Mouse (Mus musculus) hindbrain, embryonic 15.5 days (tissue): ENCODE results near the gene Tnf. TPM values are rescaled to one million over a fixed set of nuclear protein-coding genes. Genes with fewer than 3 reads are reported as not detected.

ENCODE experiments used
- ATAC-seq: fragments of 200-750 bp; cut with Nextera tagmentation; 2 replicates; pipeline ENCODE4 v1.8.0; 2017; ENCODE audit warnings: low read depth, moderate number of reproducible peaks, moderate TSS enrichment; ENCODE audit not compliant: low FRiP score
- H3K27ac ChIP-seq: fragments of 300-500 bp; sonication (generic); replicated peaks from 2 replicates; pipeline ENCODE4 v1.5.1; 2015; ENCODE audit warnings: mild to moderate bottlenecking, inconsistent platforms
- H3K27me3 ChIP-seq: fragments of 300-500 bp; sonication (generic); 2 replicates; pipeline ENCODE4 v1.6.1; 2015; ENCODE audit warnings: control low read depth, inconsistent platforms
- H3K36me3 ChIP-seq: fragments of 300-500 bp; sonication (generic); 2 replicates; pipeline ENCODE4 v1.6.1; 2015; ENCODE audit warnings: control low read depth, inconsistent platforms
- H3K4me1 ChIP-seq: fragments of 300-500 bp; sonication (generic); replicated peaks from 2 replicates; pipeline ENCODE4 v1.6.1; 2015; ENCODE audit warnings: control low read depth, inconsistent platforms
- H3K4me2 ChIP-seq: fragments of 300-500 bp; sonication (generic); 2 replicates; pipeline ENCODE4 v1.6.1; 2015; ENCODE audit warnings: moderate library complexity, mild to moderate bottlenecking, inconsistent platforms
- H3K4me3 ChIP-seq: fragments of 300-500 bp; sonication (generic); 2 replicates; pipeline ENCODE4 v1.5.1; 2015; ENCODE audit warnings: mild to moderate bottlenecking, inconsistent platforms
- H3K9ac ChIP-seq: fragments of 300-500 bp; sonication (generic); 2 replicates; pipeline ENCODE4 v1.6.1; 2015; ENCODE audit warnings: inconsistent platforms
- H3K9me3 ChIP-seq: fragments of 300-500 bp; sonication (generic); 2 replicates; pipeline ENCODE4 v1.6.1; 2016; ENCODE audit warnings: control low read depth, inconsistent platforms
- WGBS: fragments of 180-500 bp; shearing (Covaris S2); methylation state at CpG from one replicate; pipeline ENCODE4 v1.1.7; 2015; 5-methylcytosine and 5-hydroxymethylcytosine counted together
- polyA plus RNA-seq: library from polyadenylated mRNA; unstranded; fragments of >200 nt; fragmentation: Nextera tagmentation; extraction: Ambion mirVana; gene quantifications from 2 replicates; pipeline ENCODE4 v1.2.1, GENCODE M21; 2015

Tnf gene
- polyA plus RNA-seq, result 0.13 TPM in 1 of 2 replicates, not detected in the other

DNA sequence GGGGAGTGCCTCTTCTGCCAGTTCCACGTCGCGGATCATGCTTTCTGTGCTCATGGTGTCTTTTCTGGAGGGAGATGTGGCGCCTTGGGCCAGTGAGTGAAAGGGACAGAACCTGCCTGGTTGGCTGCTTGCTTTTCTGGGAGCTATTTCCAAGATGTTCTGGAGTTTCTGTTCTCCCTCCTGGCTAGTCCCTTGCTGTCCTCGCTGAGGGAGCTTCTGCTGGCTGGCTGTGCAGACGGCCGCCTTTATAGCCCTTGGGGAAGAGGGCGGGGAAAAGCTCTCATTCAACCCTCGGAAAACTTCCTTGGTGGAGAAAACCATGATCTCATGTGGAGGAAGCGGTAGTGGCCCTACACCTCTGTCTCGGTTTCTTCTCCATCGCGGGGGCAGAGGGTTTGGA is at the start of gene Tnf:
TSS of gene Tnf (minus strand) at position 221 of the 400 bp plus-strand sequence.
- no peak within 1 kb of the TSS for H3K4me2 ChIP-seq
- no peak within 1 kb of the TSS for H3K9ac ChIP-seq
- no peaks in the 10 kb centered on the region for H3K4me1 ChIP-seq
- no peak within 1 kb of the TSS for H3K27ac ChIP-seq
- 50% methylated on average over 13 of the region's 13 CpGs for WGBS
- no peak within 1 kb of the TSS for H3K4me3 ChIP-seq
- no peaks in the 10 kb centered on the region for H3K36me3 ChIP-seq
- no peaks in the 10 kb centered on the region for H3K9me3 ChIP-seq
- peaks cover 22% of the 10 kb centered on the region; the same call in 1 of the 2 replicates for H3K27me3 ChIP-seq
- ATAC-seq, result no peak

DNA sequence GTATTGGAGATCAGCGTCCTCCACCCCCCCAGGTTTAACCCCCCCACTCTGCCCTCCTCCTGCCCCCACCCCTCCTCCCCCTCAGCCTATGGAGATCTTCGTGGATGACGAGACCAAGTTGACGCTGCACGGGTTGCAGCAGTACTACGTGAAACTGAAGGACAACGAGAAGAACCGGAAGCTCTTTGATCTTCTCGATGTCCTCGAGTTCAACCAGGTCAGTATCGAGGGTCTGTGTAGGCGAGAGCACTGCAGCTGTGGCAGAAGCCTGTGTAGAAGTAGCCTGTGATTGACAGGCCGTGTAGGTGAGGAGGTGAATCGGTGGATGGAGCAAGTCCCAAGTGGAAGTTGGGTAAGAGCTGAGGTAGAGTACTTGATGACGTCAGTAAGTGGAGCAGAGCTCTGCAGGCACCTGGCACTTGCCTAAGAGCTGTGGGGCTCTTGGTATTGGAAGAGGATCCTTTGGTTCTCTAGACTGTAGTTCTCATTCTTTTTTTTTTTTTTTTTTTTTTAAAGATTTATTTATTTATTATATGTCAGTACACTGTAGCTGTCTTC is 49.4 kb upstream of the Tnf start:
- ATAC-seq, result no peak
- Histone ChIP-seq H3K27me3 (no peaks in the 10 kb centered on the region), H3K27ac (no peak overlapping the region), H3K4me2 (no peak overlapping the region), H3K4me3 (no peak overlapping the region), H3K9me3 (no peaks in the 10 kb centered on the region), H3K9ac (no peak overlapping the region), H3K4me1 (peaks cover 2% of the 10 kb centered on the region), H3K36me3 (peaks cover 75% of the 10 kb centered on the region)
- WGBS, result 85% methylated on average over 15 of the region's 15 CpGs

DNA sequence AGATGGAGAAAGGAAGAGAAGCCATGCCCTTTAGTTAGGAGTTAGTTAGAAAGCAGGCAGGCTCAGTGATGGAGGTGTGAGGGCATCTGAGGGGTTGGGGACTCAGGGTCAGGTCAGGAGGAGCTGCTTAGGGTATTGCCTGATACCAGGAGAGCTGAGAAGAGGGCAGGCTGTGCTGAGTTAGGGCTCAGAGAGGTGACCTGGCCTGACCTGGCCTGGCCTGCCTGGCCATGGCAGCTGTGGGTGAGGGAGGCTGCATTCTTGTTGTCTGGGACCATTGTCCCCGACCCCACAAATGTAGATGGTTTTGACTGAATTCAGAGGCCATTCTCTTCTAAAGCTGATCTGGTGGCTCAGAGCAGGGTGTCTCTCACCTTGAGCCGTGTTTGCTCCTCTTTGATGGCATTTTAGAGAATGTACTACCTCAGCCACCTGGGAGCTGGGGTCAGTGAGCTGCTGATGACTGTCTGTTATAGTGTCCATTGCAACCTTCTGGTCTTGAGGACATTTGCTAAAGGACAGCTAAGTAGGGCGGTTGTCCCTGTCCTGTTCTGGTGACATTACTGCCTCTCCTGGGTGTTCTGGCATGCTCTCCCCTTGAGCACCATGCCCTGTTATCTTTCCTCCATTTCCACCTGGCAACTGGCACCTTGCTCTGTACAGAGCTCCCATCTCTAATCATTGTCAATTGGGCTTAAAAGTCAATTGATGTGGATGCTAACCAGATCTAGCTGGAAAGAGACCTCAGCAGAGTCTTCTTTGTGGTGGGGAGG is 48.7 kb upstream of the Tnf start:
- H3K9me3 ChIP-seq, result no peaks in the 10 kb centered on the region
- peaks cover 10% of the 10 kb centered on the region for H3K4me1 ChIP-seq
- no peak overlapping the region for H3K27ac ChIP-seq
- peaks cover 82% of the 10 kb centered on the region for H3K36me3 ChIP-seq
- no peak overlapping the region for H3K4me2 ChIP-seq
- 85% methylated on average over 3 of the region's 3 CpGs for WGBS
- no peaks in the 10 kb centered on the region for H3K27me3 ChIP-seq
- no peak overlapping the region for H3K9ac ChIP-seq
- ATAC-seq, result no peak
- no peak overlapping the region for H3K4me3 ChIP-seq

DNA sequence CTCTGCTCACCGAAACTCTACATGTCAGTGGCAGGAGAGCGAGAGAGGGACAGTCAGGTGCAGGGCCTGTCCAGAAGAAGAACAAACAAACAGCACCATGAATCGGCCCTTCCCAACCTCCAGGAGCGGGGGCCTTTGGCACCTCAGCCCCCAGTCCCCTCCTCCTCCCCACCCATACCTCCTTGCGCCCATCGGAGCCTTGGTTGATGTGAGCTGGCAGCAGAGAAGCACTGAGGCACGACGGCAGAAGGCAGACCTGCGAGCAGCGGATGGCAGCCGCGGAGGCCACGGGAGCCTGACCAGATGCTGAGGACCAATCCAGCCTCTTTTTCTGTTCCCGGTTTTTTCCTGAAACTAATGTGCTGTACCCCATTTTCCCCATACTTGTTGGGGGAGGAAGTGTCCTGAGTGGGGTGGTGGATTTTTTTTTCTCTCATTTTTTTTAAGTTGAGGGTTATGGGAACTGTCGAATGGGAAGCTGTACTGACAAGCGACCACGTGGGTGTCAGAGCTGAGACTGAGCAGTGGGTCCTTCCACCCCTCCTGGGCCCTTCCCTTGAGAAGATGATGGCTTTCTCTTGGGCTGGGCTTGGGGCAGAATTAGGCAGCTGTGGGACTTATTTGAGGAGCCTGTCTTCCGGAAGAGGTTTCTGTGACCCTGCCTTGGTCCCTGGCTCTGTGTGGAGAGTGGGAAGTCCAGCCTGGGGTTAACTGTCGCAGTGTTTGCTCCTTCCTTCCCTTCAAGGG is 47.8 kb upstream of the Tnf start:
- peaks cover 19% of the 10 kb centered on the region for H3K4me1 ChIP-seq
- no peak overlapping the region for H3K4me2 ChIP-seq
- peaks cover 90% of the 10 kb centered on the region for H3K36me3 ChIP-seq
- H3K27ac ChIP-seq, result no peak overlapping the region
- no peaks in the 10 kb centered on the region for H3K9me3 ChIP-seq
- H3K4me3 ChIP-seq, result no peak overlapping the region
- no peak overlapping the region for H3K9ac ChIP-seq
- no peak for ATAC-seq
- no peaks in the 10 kb centered on the region for H3K27me3 ChIP-seq
- 84% methylated on average over 19 of the region's 19 CpGs for WGBS

DNA sequence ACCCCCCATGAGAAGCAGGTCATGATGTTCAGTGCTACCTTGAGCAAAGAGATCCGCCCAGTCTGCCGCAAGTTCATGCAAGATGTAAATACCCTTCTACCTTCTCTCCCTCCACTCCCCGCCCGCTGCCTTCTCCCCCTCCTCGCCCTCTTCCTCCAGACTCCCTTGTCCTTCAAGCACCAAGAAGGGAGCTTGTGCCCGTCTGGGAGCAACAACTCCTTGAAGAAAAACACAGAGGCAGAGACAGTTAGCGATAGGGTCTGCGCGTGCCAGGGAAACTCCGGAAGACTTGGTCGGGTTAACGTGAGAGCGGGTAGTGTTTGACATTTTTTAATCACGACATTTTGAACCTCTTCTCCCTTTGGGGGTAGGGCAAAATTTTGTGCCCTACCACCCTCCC is 47.2 kb upstream of the Tnf start:
- Histone ChIP-seq H3K27ac (no peak overlapping the region), H3K9ac (no peak overlapping the region), H3K36me3 (peaks cover 92% of the 10 kb centered on the region), H3K27me3 (no peaks in the 10 kb centered on the region), H3K4me2 (no peak overlapping the region), H3K4me1 (peaks cover 25% of the 10 kb centered on the region), H3K9me3 (no peaks in the 10 kb centered on the region), H3K4me3 (no peak overlapping the region)
- no peak for ATAC-seq
- 92% methylated on average over 14 of the region's 14 CpGs for WGBS

DNA sequence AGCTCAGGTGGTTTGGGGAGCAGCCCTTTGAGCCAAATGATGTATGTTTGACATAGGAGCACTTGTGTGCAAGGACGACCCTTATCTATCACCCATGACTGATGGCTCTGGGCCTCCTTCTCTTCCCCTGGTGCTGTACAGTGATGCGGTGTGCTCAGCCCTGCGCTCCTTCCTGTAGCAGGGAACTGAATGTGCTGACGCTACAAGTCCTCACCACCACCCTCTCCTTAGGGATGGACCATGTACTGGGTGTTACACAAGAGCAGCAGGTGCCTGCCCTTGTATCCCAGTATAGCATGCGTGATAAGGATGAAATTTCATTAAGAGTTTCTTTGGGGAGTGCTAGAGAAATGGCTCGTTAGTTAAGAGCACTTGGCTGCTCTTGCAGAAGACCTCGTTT is 45.3 kb upstream of the Tnf start:
- H3K4me2 ChIP-seq, result no peak overlapping the region
- H3K27me3 ChIP-seq, result no peaks in the 10 kb centered on the region
- H3K36me3 ChIP-seq, result peaks cover 75% of the 10 kb centered on the region
- no peak overlapping the region for H3K4me3 ChIP-seq
- H3K4me1 ChIP-seq, result peaks cover 35% of the 10 kb centered on the region
- H3K9ac ChIP-seq, result no peak overlapping the region
- H3K27ac ChIP-seq, result no peak overlapping the region
- WGBS, result 79% methylated on average over 7 of the region's 7 CpGs
- ATAC-seq, result no peak
- H3K9me3 ChIP-seq, result no peaks in the 10 kb centered on the region

DNA sequence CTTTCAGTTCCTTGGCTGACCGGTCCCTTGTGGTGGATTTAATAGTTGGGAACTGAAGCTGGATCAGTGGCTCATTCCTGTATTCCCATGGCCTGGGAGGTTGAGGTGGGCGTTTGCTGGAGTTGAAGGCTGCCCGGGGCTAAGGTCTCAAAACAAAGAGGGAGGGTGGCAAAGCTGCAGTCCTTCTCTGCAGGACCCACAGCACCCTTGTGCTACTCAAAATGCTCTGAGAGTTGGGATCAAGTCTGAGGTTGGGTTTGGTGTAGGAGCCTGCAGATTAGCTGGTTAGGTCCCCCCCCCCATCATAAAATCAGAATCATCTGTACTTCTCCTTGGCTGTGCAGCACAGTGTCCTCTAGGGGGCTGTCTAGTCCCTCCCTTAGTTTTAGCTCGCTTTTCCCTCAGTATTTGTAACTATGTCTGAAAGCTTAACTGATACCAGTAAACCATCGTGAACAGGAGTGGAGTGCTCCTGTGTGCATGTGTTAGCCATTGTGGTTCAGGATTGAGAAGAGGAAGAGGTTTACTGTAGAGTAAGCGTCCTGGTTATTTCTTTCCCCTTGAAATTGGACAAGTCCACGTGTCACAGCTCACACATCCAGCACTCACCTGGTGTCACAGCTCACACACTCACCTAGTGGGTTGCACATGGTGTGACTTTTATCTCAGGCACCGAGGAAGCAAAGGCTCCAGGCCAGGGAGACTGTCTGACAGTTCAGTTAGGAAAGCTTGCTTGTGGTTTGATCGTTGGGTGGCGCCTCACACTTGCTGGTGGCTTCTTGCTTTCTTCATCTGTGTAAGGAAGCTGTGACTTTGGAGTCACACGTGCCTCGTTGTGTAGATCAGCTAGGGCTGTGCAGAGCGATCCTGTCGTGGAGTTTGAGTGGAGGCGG is 44.2 kb upstream of the Tnf start:
- no peak for ATAC-seq
- H3K4me3 ChIP-seq, result 0 out of 2 replicates have a peak overlapping the region, but pooled peaks have one; percentile 10
- peak overlapping the region; percentile 66; the same call in 1 of the 2 replicates for H3K4me2 ChIP-seq
- H3K9me3 ChIP-seq, result no peaks in the 10 kb centered on the region
- peaks cover 35% of the 10 kb centered on the region for H3K4me1 ChIP-seq
- 81% methylated on average over 15 of the region's 15 CpGs for WGBS
- H3K9ac ChIP-seq, result peak overlapping the region; percentile 7; the same call in 1 of the 2 replicates
- H3K27ac ChIP-seq, result no peak overlapping the region
- peaks cover 69% of the 10 kb centered on the region for H3K36me3 ChIP-seq
- H3K27me3 ChIP-seq, result no peaks in the 10 kb centered on the region

DNA sequence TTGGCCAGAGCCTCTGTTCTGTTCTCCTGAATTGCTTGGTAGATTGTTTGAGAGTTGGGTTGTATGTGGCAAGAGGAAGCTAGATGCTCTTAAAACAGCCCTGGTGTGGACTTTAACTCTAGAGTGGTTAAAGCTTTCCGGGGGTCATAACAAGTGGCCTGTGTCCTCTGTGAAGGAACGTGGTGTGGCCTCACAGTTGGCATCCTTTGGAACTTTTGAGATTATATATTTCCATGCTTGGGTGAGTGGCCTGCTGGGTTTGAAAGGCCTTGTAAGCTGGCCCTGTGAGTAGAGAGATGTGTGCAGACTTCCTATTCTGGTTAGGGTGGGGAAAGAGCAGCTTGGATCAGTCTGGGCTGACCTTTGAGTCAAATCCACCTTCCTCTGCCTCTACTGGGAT is 43.2 kb upstream of the Tnf start:
- Histone ChIP-seq H3K9ac (0 out of 2 replicates have a peak overlapping the region, but pooled peaks have one; percentile 0), H3K4me1 (peaks cover 44% of the 10 kb centered on the region), H3K9me3 (no peaks in the 10 kb centered on the region), H3K27me3 (no peaks in the 10 kb centered on the region), H3K4me3 (0 out of 2 replicates have a peak overlapping the region, but pooled peaks have one; percentile 10), H3K4me2 (peak overlapping the region; percentile 66), H3K27ac (no peak overlapping the region), H3K36me3 (peaks cover 59% of the 10 kb centered on the region)
- 77% methylated on average over 2 of the region's 2 CpGs for WGBS
- ATAC-seq, result no peak

DNA sequence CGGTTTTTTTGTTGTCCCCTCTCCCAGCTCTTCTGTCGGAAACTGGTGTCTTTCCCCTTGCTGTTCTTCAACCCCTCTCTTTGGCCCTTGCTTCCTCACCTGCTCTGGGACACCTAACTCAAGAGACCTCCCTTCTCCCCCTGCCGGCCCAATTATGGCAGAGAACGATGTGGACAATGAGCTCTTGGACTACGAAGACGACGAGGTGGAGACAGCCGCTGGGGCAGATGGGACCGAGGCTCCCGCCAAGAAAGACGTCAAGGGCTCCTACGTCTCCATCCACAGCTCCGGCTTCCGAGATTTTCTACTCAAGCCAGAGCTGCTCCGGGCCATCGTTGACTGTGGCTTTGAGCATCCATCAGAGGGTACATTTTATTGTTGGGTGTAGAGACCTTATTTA is 41.3 kb upstream of the Tnf start:
- no peak for ATAC-seq
- H3K4me1 ChIP-seq, result peaks cover 45% of the 10 kb centered on the region
- no peaks in the 10 kb centered on the region for H3K9me3 ChIP-seq
- peaks cover 41% of the 10 kb centered on the region for H3K36me3 ChIP-seq
- H3K27ac ChIP-seq, result peak overlapping the region; percentile 99
- WGBS, result 2% methylated on average over 16 of the region's 16 CpGs
- peak overlapping the region; percentile 97 for H3K9ac ChIP-seq
- no peaks in the 10 kb centered on the region for H3K27me3 ChIP-seq
- H3K4me3 ChIP-seq, result peak overlapping the region; percentile 90
- H3K4me2 ChIP-seq, result peak overlapping the region; percentile 66

DNA sequence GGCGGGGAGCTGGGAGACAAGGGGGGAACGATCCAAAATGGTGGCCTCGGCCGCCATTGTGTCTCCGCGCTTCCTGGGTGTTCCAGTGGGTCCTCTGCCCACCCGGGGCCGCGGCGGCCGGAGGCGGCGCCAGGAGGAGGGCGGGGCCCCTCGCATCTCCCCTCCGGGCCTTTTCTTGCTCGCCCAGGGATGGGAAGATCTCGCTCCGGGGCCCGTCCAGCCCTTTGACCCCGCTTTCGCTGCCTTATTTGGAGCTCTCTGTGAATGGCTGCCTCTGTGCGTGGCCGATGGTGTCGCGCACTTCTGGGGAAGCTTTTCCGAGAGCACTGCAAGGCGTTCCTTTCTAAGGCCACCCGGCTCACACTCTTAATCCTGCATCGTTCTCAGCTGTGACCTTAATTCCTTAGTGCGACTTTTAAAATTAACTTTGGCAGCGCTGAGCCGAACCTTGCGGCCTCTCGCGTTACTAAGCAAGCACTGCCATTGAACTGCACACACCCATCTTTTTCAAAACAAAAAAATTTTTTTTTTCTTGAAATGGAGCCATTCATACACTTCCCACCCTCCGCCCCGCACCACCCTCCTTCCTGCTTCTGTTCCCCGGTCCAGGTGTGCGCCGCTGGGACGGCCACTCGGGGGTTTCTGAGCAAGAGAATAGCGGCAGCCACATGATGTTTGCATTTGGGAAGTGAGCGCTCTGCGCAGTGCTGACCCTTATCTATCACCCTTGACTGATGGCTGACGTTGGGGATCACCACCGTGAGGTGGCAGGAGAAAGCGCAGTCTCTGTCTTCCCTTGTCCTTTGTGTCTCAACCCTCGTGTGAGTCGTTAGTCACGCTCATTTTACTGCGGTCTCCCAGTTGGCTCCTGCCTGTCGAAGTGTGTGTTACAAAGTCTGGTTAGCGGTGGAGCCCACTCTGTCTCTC is 40.5 kb upstream of the Tnf start:
- under 1% methylated on average over 53 of the region's 55 CpGs for WGBS
- peak overlapping the region; percentile 97 for H3K9ac ChIP-seq

More for the DNA sequence above, 40.5 kb upstream of the Tnf start:
- peak overlapping the region; percentile 66 for H3K4me2 ChIP-seq
- no peaks in the 10 kb centered on the region for H3K9me3 ChIP-seq
- peak overlapping the region; percentile 99 for H3K27ac ChIP-seq
- H3K4me3 ChIP-seq, result peak overlapping the region; percentile 90
- peaks cover 48% of the 10 kb centered on the region for H3K4me1 ChIP-seq
- peak; percentile 42 for ATAC-seq
- no peaks in the 10 kb centered on the region for H3K27me3 ChIP-seq
- H3K36me3 ChIP-seq, result peaks cover 33% of the 10 kb centered on the region
